Mouse (Mus musculus) embryonic fibroblast, embryonic 13.5 days (primary cell): ENCODE measurements around the gene AI464131.

Source experiments
- CTCF ChIP-seq: IDR thresholded peaks from 2 replicates; pipeline ENCODE4 v1.5.1; 2011; ENCODE audit warnings: mild to moderate bottlenecking, control low read depth, low read length, moderate library complexity, borderline replicate concordance; ENCODE audit not compliant: insufficient read depth
- POLR2A ChIP-seq: IDR thresholded peaks from 2 replicates; pipeline ENCODE4 v1.6.1; 2011; ENCODE audit warnings: low read depth, mild to moderate bottlenecking, control low read depth, low read length, moderate library complexity

DNA sequence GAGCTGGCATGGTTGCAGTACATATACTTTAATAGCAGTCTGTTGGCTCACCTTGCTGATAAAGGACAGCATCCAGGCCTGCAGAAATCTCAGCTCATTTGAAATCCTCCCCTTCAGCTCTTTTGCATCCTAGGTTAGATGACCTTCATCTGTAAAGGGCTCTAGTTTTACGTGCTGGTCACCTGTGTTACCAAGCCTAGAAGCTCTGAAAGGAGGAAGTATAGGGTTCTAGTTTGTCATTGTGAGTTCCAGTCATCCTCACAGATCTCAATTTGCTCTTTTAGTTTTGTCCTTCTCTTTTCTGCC is 31.5 kb downstream of the AI464131 start:
- TF ChIP-seq CTCF (no peak), POLR2A (no peak)
